1 mouse cellular context compared by ENCODE assay signal in the genomic region with DNA sequence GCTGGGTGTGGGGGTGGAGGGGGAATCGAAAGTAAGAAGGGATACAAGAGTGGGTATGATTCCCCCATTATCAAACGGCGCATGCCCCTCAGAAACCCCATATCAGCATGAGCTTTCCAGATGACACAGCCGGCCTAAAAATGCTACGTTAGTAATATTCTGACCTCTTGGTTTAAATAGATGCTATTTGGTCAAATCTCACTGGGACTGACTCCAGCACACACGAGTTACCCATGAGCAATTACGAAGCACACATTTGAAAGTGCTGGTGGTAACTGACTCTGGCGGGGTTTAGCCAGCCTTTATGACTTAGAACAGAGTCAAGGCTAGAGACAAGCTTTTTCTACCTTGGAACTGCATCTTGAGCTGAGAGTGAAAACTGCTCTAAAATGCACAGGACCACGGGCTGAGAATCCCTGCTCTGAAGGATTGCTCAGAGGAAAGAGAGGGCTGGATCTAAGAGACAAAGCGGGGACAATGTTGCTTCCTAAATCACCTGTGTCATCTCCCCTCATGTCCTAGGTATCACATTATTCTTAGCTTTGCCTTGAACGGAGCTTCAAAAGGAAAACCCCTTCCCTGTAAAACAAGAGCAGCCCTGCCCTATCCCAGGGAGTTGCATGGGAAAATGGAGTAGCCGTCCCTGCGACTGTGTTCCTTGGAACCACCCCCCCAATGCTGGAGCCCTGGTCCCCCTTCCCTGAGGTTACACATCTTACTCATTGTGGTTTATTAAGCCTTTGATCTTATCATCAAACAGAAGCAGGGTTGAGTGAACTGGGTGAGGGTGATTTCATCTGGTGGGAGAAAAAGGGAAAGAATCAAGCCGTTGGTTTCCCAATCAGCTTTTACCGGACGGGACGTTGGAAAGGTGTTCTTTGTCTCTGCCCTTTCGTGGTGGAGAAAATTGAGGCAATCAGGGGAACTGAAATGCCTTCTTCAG.
TF ChIP-seq lines count a peak whose summit lies in the region.

No protein-coding gene starts in this region.

TF ChIP-seq in MEL, 35 proteins besides CTCF, POLR2A, EP300 and RAD21 (continued from another document):
- TF ChIP-seq ZC3H11A (IDR thresholded peaks at IDR 0.05; ENCODE audit: low read depth, low read length): no peak
- TF ChIP-seq ETS1 (IDR thresholded peaks at IDR 0.05; ENCODE audit: low read depth, low read length): peak; percentile 83
- 0 out of 2 replicates have a peak, but pooled peaks have one; percentile 32 for TF ChIP-seq GABPA (IDR thresholded peaks at IDR 0.05; ENCODE audit: low read depth, low read length)
- peak; percentile 33; the same call in 1 of the 2 replicates for TF ChIP-seq NELFE (IDR thresholded peaks at IDR 0.05; ENCODE audit: low read depth, low read length)
- 0 out of 2 replicates have a peak, but pooled peaks have one; percentile 8 for TF ChIP-seq ZNF384 (IDR thresholded peaks at IDR 0.05; ENCODE audit: low read depth, low read length)
- peak; percentile 49; the same call in 1 of the 2 replicates for TF ChIP-seq ZMIZ1 (IDR thresholded peaks at IDR 0.05; ENCODE audit: low read depth, low read length)
- peak; percentile 13 for TF ChIP-seq MYC (IDR thresholded peaks at IDR 0.05; ENCODE audit: low read depth, low read length)
- peak; percentile 71; the same call in 1 of the 2 replicates for TF ChIP-seq MXI1 (IDR thresholded peaks at IDR 0.05; ENCODE audit: low read depth, low read length)
- TF ChIP-seq USF2 (IDR thresholded peaks at IDR 0.05; ENCODE audit: borderline replicate concordance in 1 of 2, insufficient read depth in 1 of 2, low read depth in 1 of 2, low read length in 2 of 2): no peak
- TF ChIP-seq TAL1 (IDR thresholded peaks at IDR 0.05; ENCODE audit: low read length): no peak; the same call in none of the 2 replicates
- no peak for TF ChIP-seq ZKSCAN1 (IDR thresholded peaks at IDR 0.05; ENCODE audit: low read depth, low read length)
- 0 out of 2 replicates have a peak, but pooled peaks have one; percentile 14 for TF ChIP-seq HCFC1 (IDR thresholded peaks at IDR 0.05; ENCODE audit: low read depth, low read length)
- TF ChIP-seq JUND (IDR thresholded peaks at IDR 0.05; ENCODE audit: low read depth, low read length): peak; percentile 42; the same call in 1 of the 2 replicates
- TF ChIP-seq MAX (IDR thresholded peaks at IDR 0.05; ENCODE audit: low read length): peak; percentile 25; the same call in 1 of the 2 replicates
